Mouse (Mus musculus) intestine, embryonic 15.5 days (tissue): Measurements from ENCODE around the gene Wdfy4. TPM values are rescaled to one million over a fixed set of nuclear protein-coding genes. Genes with fewer than 3 reads are reported as not detected.

Experiments used
- ATAC-seq: fragments of 200-750 bp; cut with Nextera tagmentation; 2 replicates; pipeline ENCODE4 v1.8.0; 2017; ENCODE audit warnings: moderate TSS enrichment, moderate library complexity
- H3K27ac ChIP-seq: fragments of 300-500 bp; sonication (generic); 2 replicates; pipeline ENCODE4 v1.5.1; 2015; ENCODE audit warnings: mild to moderate bottlenecking, inconsistent platforms
- H3K27me3 ChIP-seq: fragments of 300-500 bp; sonication (generic); replicated peaks from 2 replicates; pipeline ENCODE4 v1.6.1; 2015; ENCODE audit warnings: inconsistent platforms
- H3K36me3 ChIP-seq: fragments of 300-500 bp; sonication (generic); 2 replicates; pipeline ENCODE4 v1.6.1; 2015; ENCODE audit warnings: inconsistent platforms
- H3K4me1 ChIP-seq: fragments of 300-500 bp; sonication (generic); replicated peaks from 2 replicates; pipeline ENCODE4 v1.6.1; 2015; ENCODE audit warnings: inconsistent platforms
- H3K4me2 ChIP-seq: fragments of 300-500 bp; sonication (generic); replicated peaks from 2 replicates; pipeline ENCODE4 v1.6.1; 2015; ENCODE audit warnings: mild to moderate bottlenecking, inconsistent platforms
- H3K4me3 ChIP-seq: fragments of 300-500 bp; sonication (generic); replicated peaks from 2 replicates; pipeline ENCODE4 v1.5.1; 2015; ENCODE audit warnings: inconsistent platforms
- H3K9ac ChIP-seq: fragments of 300-500 bp; sonication (generic); 2 replicates; pipeline ENCODE4 v1.6.1; 2015; ENCODE audit warnings: inconsistent platforms
- H3K9me3 ChIP-seq: fragments of 300-500 bp; sonication (generic); 2 replicates; pipeline ENCODE4 v1.6.1; 2016; ENCODE audit warnings: inconsistent platforms
- WGBS: fragments of 180-500 bp; shearing (Covaris S2); methylation state at CpG from one replicate; pipeline ENCODE4 v1.1.7; 2015; 5-methylcytosine and 5-hydroxymethylcytosine counted together
- polyA plus RNA-seq: library from polyadenylated mRNA; unstranded; fragments of >200 nt; fragmentation: Nextera tagmentation; extraction: Ambion mirVana; gene quantifications from 2 replicates; pipeline ENCODE4 v1.2.1, GENCODE M21; 2015

Gene Wdfy4
- 0.46 and 0.85 TPM in 2 replicates for polyA plus RNA-seq

DNA sequence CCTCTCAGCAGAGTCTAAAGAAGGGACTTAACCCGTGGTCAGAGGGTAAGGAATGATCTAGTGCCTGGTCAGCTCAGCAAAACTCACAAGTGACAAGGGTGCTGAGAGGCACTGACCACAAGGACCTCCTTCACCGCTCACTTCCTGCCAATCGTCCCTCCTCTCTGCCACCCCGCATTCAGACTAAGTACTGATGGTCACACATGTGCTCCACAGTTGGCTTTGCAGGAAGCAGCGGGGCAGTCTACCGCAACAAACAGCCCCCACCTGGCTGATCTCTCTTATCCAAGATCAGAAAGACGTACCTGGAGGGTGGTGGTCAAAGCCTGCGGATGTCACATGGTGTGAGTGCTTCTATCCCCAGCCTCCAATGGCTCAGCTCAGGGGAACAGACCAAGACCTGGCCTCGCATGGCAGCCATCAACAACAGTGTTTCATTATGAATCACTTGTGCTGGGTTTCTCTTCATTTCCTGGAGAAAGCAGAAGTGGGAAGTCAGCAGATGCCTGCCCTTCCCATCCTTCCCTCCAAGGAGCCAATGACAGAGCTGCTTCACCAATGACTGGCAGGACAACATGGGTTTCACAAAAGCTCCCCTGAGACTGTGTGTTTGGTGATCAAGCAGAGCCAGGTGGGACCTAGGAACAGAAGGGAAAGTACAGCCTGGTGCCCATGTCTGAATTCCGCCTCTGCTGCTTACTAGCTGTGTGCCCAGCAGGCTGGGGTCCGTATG is at the start of gene Wdfy4:
Gene Wdfy4, minus strand, starts transcription at position 441 of the 733 bp plus-strand sequence.
- Histone ChIP-seq H3K4me2 (no peak within 1 kb of the TSS), H3K9me3 (no peaks in the 10 kb centered on the region), H3K36me3 (no peaks in the 10 kb centered on the region), H3K9ac (no peak within 1 kb of the TSS), H3K27me3 (no peaks in the 10 kb centered on the region), H3K27ac (no peak within 1 kb of the TSS), H3K4me1 (no peaks in the 10 kb centered on the region), H3K4me3 (no peak within 1 kb of the TSS)
- WGBS, result 83% methylated on average over 11 of the region's 11 CpGs
- ATAC-seq, result no peak

DNA sequence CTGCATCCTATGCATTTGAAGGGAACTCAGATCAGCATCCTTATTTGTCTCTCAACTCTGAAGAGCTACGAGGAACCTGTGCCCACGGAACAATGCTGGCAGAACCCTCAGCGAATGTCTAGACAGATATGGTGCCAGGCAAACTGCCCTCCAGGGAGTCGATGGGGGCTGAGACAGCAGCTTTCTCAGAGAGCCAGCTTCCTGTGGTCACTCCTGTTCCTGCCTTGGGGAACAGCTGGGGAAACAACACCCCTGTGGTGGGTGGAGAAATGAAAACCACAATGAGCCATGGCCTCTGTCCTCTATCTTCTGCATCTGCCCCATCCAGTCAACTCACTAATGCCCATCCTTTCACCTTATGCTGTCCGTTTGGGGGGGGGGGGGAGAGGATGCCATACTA is 46.7 kb upstream of the Wdfy4 start:
- H3K9ac ChIP-seq, result no peak overlapping the region
- no peak for ATAC-seq
- WGBS, result 72% methylated on average over 5 of the region's 5 CpGs
- H3K4me3 ChIP-seq, result no peak overlapping the region
- H3K36me3 ChIP-seq, result no peaks in the 10 kb centered on the region
- no peaks in the 10 kb centered on the region for H3K27me3 ChIP-seq
- H3K27ac ChIP-seq, result no peak overlapping the region
- no peaks in the 10 kb centered on the region for H3K4me1 ChIP-seq
- H3K9me3 ChIP-seq, result no peaks in the 10 kb centered on the region
- no peak overlapping the region for H3K4me2 ChIP-seq

DNA sequence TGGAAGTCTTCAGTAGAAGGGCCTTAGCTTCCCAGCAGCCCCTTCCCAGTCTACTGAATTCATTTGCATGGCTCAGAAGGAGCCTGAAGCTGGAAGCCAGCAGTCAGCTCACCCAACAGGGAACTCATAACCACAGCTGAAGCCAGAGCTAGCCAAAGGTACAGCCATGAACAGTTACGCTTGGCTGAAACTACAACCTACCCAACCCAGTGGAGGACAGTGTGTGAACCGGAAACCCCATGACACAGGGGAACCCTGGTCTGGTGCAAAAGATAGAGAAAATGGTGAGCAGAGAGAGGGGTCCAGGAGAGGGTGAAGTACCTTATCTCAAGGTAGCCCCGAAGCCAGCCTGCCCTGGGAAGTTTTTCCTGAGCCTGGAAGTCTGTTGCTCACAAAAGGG is 46.0 kb upstream of the Wdfy4 start:
- Histone ChIP-seq H3K9me3 (no peaks in the 10 kb centered on the region), H3K4me3 (no peak overlapping the region), H3K27ac (no peak overlapping the region), H3K27me3 (no peaks in the 10 kb centered on the region), H3K9ac (no peak overlapping the region), H3K4me1 (no peaks in the 10 kb centered on the region), H3K36me3 (no peaks in the 10 kb centered on the region), H3K4me2 (no peak overlapping the region)
- WGBS, result 88% methylated on average over 3 of the region's 3 CpGs
- ATAC-seq, result no peak

DNA sequence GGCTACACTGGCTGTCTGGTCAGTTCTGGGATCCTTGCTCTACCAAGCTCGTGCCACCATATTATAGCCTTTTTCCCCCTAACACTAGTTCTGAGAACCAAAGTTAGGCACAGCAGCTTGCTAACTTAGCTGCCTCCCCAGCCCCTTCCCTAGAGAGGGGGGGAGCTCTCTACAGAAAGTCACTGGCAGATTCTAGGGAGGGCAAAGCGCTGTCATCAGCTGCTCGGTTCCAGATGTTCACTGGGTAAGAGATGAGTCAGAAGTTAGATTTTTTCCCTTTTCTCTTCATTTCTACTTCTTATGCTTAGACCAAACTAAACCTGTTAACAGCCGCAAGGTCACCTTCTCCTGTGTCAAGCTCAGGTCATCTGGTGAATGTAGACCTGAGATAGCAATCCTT is 45.4 kb upstream of the Wdfy4 start:
- no peaks in the 10 kb centered on the region for H3K4me1 ChIP-seq
- H3K4me3 ChIP-seq, result no peak overlapping the region
- 79% methylated on average over 4 of the region's 4 CpGs for WGBS
- no peaks in the 10 kb centered on the region for H3K27me3 ChIP-seq
- H3K36me3 ChIP-seq, result no peaks in the 10 kb centered on the region
- H3K27ac ChIP-seq, result no peak overlapping the region
- no peak overlapping the region for H3K9ac ChIP-seq
- no peaks in the 10 kb centered on the region for H3K9me3 ChIP-seq
- no peak for ATAC-seq
- H3K4me2 ChIP-seq, result no peak overlapping the region

DNA sequence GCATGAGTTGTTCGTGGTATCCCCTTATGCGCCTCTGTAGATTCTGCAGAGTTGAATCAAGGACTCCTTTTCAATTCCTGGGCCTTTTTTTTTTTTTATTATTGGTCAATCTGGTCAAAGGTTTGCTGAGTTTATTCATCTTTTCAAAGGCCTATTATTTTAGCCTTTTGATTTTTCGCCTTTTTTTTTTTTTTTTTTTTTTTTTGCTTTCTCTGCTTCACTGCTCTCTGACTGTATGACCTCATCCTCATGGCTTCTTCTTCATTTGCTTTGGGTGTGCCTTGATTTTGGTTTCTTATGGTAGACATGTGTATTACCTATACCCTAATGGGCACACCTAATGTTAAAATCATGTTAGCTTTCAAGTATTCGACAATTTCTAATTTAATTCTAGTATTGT is 39.9 kb upstream of the Wdfy4 start:
- ATAC-seq, result no peak
- H3K36me3 ChIP-seq, result no peaks in the 10 kb centered on the region
- WGBS, result 89% methylated on average over 4 of the region's 4 CpGs
- no peaks in the 10 kb centered on the region for H3K4me1 ChIP-seq
- H3K27me3 ChIP-seq, result no peaks in the 10 kb centered on the region
- no peak overlapping the region for H3K9ac ChIP-seq
- H3K9me3 ChIP-seq, result no peaks in the 10 kb centered on the region
- no peak overlapping the region for H3K4me2 ChIP-seq
- H3K4me3 ChIP-seq, result no peak overlapping the region
- no peak overlapping the region for H3K27ac ChIP-seq

DNA sequence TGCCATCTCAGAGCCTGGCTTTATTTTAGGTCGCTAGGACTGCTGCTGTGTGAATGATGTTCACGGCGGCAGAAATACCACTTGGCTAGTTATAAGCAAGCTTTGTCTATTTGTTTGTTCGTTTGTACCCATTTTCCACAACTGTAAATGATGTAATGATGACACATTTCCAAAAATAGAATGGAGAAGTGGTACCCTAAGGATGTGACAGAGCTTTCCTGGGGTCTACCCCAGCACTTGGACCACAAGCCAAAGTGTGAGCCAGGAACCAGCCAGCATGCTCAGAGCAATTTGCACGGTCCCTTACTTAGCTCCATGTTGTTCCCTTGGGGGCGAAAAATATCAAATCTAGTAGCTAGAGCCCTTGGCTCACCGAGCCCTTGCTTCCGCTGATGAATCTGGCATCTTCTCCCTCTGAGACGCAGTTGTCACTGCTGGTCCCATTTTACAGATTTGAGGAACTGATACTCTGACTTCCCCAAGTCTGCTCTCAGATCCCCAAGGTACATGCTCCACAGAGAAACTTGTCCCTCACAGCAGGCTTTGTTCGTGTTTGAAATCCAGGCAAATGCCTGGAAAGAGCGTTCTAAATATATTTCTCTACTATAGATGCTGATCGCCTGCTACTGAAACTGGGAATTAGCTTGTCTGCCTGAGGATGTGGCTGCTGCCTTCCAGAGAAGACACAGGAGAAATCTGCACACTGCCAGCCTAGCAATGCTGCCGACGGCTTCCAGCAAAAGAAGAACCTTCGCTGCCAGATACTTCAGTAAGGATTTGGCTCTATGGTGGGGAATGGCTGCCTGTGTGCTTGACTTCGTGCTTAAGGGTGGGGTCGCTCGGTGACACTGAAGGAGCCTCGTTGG is 31.3 kb upstream of the Wdfy4 start:
- no peak for ATAC-seq
- Histone ChIP-seq H3K4me2 (no peak overlapping the region), H3K4me3 (no peak overlapping the region), H3K27ac (no peak overlapping the region), H3K4me1 (peaks cover 9% of the 10 kb centered on the region), H3K36me3 (no peaks in the 10 kb centered on the region), H3K9me3 (no peaks in the 10 kb centered on the region), H3K27me3 (0 out of 2 replicates have a peak, but pooled peaks cover 2% of the 10 kb centered on the region), H3K9ac (no peak overlapping the region)
- 82% methylated on average over 19 of the region's 19 CpGs for WGBS

DNA sequence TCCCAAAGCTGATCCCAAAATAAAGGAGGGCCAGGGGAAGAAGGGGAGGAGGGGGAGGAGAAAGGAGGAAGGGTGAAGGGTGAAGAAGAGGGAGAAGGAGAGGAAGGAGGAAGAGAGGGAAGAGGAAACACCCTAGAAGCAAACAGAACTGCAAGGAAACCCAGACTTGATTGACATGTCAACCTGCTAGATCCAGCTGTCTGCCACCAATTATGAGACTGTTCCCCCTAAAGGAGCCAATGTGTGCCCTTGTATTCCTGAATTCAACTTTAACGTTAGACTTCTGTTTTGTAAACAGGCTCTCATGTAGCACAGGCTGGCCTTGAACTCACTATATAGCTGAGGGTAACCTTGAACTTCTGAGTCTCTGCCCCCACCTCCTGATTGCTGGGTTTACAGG is 29.9 kb upstream of the Wdfy4 start:
- peaks cover 9% of the 10 kb centered on the region for H3K4me1 ChIP-seq
- no peak overlapping the region for H3K27ac ChIP-seq
- H3K4me2 ChIP-seq, result no peak overlapping the region
- no peak overlapping the region for H3K9ac ChIP-seq
- no peaks in the 10 kb centered on the region for H3K36me3 ChIP-seq
- no peaks in the 10 kb centered on the region for H3K9me3 ChIP-seq
- H3K27me3 ChIP-seq, result 0 out of 2 replicates have a peak, but pooled peaks cover 2% of the 10 kb centered on the region
- H3K4me3 ChIP-seq, result no peak overlapping the region
- no peak for ATAC-seq
- 53% methylated on average over 1 of the region's 1 CpGs for WGBS

DNA sequence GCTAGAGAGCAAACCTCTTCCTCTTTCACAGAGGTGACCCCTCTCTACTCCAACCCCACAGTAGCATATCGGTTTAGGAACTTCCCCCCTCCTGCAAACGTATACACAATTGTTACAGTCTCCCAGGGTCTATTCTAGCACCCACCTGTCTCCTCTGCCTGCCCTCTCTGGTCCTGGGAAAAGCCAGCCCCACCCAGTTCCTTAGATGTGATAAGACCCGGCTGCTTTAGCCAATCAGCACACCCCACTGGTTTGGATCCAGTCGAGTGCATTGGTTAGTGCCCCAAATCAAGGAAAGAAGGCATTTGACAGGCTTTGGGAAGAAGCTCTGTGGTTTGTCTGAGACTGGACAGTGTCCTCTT is 29.4 kb upstream of the Wdfy4 start:
- Histone ChIP-seq H3K9me3 (no peaks in the 10 kb centered on the region), H3K27me3 (0 out of 2 replicates have a peak, but pooled peaks cover 2% of the 10 kb centered on the region), H3K4me1 (peaks cover 9% of the 10 kb centered on the region), H3K4me3 (no peak overlapping the region), H3K27ac (no peak overlapping the region), H3K4me2 (peak overlapping the region; percentile 49; the same call in 1 of the 2 replicates), H3K36me3 (no peaks in the 10 kb centered on the region), H3K9ac (no peak overlapping the region)
- peak; percentile 72 for ATAC-seq
- WGBS, result 9% methylated on average over 4 of the region's 4 CpGs

DNA sequence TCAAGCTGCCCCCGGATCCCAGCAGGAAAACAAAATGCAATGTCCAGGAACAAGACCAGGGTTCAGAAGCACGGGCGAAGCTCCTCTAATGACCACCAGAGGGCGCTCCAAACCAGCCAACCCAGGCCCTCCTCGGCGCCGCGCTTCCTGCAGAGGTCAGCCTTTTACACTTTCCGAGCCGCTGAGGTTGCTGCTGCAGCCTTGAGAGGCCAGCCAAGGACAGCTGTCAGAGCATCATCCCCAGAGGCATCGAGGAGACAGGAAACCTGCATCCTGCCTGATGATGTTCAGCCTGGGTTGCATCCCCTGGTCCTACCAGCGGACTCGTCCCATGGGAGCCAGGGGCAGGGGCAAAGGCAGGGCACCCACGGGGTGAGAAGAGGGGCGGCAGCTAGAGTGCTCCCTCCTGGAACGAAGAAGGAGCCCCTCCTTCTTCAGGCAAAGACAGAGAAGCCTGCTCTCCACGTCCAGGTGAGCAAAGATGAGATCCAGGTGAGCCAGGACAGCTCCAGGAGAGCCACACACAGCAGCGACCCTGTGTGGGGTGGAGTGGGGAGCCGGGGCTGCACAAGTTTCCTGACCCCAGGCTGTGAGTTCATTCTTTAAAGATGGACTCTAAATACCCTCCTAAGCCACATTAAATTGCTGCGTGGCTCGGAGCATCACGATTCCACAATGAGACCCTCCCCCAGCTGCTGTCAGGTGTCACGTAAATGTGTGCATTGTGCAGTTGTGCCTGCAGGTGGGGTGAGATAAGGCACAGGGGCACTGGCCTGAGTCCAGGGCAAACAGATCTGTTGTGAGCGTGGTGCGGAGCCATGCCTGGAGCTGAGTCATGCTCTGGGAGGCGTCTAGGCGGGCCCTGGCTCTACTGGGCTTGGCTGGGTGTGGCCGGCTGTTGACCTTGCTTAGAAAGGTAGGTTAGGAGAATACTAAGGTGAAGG is 28.8 kb upstream of the Wdfy4 start, which contains the start of gene Arhgap22:
Gene Arhgap22, plus strand, starts transcription at position 204 of the 944 bp plus-strand sequence.
- Histone ChIP-seq H3K27me3 (0 out of 2 replicates have a peak, but pooled peaks cover 2% of the 10 kb centered on the region), H3K27ac (no peak within 1 kb of the TSS), H3K9me3 (no peaks in the 10 kb centered on the region), H3K9ac (peak within 1 kb of the TSS; percentile 8; the same call in 1 of the 2 replicates), H3K4me1 (peaks cover 9% of the 10 kb centered on the region), H3K4me3 (no peak within 1 kb of the TSS), H3K4me2 (peak within 1 kb of the TSS; percentile 49), H3K36me3 (no peaks in the 10 kb centered on the region)
- WGBS, result 12% methylated on average over 28 of the region's 28 CpGs
- peak; percentile 97 for ATAC-seq

DNA sequence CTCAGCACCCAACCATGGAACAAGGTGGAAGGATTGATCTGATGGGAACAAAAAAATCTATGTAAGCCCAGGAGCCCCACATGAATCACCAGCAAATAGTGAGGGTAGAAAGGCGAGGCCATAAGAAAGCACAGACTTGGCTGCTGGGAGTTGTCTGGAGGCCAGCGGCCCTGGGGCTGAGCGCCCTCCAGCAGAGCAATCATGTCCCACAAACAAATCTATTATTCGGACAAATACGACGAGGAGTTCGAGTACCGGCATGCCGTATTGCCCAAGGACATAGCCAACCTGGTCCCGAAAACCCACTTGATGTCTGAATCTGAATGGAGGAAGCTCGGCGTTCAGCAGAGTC is 27.6 kb upstream of the Wdfy4 start:
- no peak for ATAC-seq
- no peaks in the 10 kb centered on the region for H3K9me3 ChIP-seq
- no peak overlapping the region for H3K4me2 ChIP-seq
- peaks cover 9% of the 10 kb centered on the region for H3K4me1 ChIP-seq
- no peak overlapping the region for H3K4me3 ChIP-seq
- H3K9ac ChIP-seq, result no peak overlapping the region
- H3K36me3 ChIP-seq, result no peaks in the 10 kb centered on the region
- 87% methylated on average over 12 of the region's 12 CpGs for WGBS
- no peak overlapping the region for H3K27ac ChIP-seq
- 0 out of 2 replicates have a peak, but pooled peaks cover 2% of the 10 kb centered on the region for H3K27me3 ChIP-seq

DNA sequence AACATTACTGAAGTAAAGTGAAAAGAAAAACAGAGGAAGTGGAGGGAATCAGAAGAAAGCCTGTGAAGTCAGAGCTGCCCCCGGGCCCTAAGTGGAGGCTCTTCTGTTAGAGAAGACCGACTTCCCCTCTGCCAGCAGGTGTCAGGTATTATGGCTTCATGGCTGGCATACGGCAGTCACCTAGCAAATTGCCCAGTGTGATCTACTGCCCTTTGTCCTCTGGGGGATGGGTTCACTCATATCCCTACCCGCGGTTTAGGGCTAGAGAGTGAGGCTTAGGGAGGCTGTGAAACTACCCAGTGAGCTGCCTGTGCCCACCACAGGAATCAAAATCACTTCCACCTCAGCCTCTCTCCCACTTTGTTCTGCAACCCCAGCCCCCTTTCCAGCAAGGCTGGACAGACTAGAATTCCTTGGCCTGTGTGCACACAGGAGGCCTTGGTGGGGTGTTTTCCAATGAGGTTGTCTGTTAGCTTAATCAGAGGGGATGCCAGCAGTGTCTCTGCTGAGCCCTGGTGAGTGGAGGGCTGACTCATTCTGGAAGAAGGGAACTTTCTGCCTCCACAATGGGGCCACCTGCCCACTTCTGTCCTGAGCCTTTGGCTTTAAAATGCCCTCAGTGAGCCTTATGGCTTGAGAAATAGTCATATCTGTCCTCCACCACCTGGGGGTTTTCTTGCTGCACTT is 27.1 kb upstream of the Wdfy4 start:
- no peaks in the 10 kb centered on the region for H3K9me3 ChIP-seq
- WGBS, result 52% methylated on average over 5 of the region's 5 CpGs
- H3K27me3 ChIP-seq, result 0 out of 2 replicates have a peak, but pooled peaks cover 2% of the 10 kb centered on the region
- no peak for ATAC-seq
- H3K4me2 ChIP-seq, result no peak overlapping the region
- H3K9ac ChIP-seq, result no peak overlapping the region
- H3K4me3 ChIP-seq, result no peak overlapping the region
- no peaks in the 10 kb centered on the region for H3K36me3 ChIP-seq
- peaks cover 9% of the 10 kb centered on the region for H3K4me1 ChIP-seq
- H3K27ac ChIP-seq, result no peak overlapping the region
